Mouse (Mus musculus) T-helper 2 cell (primary cell): ENCODE measurements around the gene Phactr2.

Experiments used
- in situ Hi-C: fragments of 300-600 bp; cut with MboI, MseI; formaldehyde crosslinking; loops from one replicate; pipeline ENCODE4 v1.15.1; 2025; ENCODE audit warnings: high pct_unique_total_duplicates

The Phactr2 gene

DNA sequence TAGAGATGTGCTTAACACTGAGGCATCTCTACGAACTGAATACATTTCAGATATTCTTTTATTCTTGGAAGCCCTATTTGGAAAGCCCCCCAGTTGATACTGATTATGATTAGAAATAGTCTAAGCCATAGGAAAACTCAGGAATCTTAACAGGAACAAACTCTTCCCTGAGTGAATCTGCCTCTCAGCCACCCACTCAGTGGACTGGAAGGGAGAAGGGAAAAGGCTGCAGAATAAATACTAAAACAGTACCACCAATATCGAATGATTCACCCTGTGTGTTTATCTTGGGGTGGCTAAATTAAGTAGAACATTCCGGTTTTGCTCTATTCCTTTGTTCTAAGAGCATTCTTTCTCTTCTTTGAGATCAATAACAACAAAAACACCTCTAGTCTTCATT is 63.2 kb downstream of the Phactr2 start:
- in situ Hi-C loops, result no loop called here

DNA sequence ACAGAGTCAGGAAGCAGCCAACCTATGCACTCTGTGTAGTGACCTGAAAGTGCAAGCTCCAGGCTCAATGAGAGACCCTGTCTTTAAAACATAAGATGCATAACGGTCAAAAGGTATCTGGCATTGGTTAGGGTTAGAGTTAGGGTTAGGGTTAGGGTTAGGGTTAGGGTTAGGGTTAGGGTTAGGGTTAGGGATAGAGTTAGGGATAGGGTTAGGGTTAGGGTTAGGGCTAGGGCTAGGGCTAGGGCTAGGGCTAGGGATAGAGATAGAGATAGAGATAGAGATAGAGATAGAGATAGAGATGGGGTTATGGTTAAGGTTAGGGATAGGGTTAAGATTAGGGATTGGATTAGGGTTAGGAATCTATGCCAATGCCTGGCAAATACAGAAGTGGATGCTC is 72.2 kb downstream of the Phactr2 start:
- in situ Hi-C loops, result no loop called here

DNA sequence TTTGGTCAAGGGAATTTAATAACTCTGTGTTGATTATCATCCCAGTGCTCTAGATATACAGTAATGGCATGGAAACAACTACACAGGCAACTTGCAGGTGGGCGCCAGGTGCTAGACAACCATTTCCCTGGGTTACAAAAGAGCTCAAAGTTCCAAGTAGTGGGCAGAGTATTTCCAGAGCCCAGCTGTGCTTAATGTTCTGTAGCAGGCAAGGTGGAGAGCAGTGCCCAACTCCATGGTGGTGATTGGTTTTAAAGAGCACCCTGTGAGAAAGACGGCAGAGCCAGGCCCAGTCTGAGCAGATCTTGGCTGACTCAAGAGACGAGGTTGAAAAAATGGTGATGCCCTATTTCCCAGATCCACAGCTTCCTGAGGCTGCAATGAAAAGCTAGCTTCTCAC is 78.5 kb downstream of the Phactr2 start:
- in situ Hi-C loops, result no loop called here

DNA sequence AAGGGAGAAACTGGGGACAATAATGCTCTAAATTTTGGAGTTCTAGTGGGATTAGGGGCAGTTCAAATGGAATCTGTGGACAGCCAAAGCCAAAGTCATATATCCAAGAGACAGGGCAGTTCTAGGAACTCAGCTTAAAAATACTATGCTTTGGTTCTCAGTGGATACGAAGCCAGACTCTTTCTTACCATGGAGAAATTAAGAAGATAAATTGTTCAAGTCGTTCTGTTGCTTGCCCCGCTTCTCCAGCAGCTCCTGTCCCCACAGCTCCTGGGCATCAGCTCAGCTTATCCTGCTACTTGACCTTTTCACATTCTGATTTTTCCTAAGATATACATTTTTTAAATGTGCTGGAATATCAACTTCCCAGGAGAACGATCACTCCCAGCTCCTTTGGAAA is 80.2 kb downstream of the Phactr2 start:
- in situ Hi-C loops, result no loop called here

DNA sequence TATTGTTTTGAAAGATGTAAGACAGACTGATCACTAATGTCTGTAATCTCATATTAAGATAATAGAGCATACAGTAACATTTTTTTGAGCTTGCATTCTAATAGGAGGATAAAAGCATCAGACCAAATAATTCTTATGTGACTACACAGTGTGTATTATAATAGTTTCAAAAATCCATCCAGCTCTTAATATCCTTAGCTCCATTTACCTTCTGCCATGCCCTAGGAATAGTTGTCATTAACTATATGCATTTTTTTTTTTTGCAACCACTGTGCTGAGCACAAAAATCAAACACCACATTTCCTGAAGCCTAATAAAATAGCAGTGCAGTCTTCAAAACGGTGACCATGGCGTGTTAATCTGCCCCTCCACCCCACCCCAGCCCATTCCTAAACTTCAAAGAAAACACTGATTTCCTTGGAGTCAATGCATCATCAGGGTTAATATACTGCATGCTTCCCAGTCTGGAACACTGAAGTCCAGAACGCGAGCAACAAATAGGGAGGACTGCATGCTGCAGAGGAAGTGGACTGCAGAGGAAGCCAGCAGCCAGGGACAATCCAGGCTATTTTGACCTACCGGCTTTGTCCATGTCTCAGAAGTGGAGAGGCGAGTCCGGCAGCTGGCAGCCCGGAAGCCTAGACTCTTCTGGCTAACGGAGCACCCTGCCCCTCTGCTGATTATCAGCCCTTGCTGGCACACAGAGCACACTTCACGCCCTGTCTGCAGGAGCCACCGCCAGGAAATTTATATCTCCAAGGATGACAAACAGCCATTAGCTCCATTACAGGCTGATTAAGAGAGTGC is 85.9 kb downstream of the Phactr2 start:
- in situ Hi-C loops, result no loop called here

DNA sequence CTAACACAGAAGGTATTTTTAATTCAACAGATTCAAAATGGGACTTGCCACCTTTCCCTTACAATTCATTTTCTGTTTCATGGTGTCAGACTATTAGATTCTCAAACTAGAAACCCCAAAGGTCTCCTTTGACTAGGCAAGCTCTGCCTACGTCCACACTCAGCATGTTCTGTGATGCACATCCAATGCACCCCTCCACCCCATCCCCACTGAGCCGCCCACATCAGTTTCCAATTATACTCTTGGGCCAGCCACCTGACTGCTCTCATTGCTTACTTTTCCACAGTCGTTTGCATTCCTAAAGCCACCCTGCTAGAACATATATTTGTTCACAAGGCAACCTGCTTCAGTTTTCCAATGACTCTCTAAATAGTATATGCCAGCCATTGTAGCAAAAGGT is 89.3 kb downstream of the Phactr2 start:
- in situ Hi-C loops, result no loop called here

DNA sequence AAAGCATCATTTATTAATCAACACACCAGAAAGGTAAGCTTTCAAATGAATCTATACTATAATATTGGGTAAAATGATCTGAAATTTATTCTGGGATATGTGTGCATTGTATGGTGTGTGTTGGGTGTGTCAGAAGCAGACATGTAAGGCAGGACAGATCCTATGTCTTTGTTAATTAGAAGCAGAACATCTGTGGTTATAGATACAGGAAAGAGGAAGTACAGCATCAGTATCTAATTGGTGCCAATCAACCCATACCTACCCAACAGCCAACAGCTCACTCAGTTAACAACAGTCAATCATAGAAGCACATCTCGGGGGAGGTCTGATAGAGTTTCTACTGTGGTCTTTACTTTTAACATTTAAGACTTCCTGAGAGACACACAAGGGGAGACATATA is 96.3 kb downstream of the Phactr2 start:
- in situ Hi-C loops, result no loop called here

DNA sequence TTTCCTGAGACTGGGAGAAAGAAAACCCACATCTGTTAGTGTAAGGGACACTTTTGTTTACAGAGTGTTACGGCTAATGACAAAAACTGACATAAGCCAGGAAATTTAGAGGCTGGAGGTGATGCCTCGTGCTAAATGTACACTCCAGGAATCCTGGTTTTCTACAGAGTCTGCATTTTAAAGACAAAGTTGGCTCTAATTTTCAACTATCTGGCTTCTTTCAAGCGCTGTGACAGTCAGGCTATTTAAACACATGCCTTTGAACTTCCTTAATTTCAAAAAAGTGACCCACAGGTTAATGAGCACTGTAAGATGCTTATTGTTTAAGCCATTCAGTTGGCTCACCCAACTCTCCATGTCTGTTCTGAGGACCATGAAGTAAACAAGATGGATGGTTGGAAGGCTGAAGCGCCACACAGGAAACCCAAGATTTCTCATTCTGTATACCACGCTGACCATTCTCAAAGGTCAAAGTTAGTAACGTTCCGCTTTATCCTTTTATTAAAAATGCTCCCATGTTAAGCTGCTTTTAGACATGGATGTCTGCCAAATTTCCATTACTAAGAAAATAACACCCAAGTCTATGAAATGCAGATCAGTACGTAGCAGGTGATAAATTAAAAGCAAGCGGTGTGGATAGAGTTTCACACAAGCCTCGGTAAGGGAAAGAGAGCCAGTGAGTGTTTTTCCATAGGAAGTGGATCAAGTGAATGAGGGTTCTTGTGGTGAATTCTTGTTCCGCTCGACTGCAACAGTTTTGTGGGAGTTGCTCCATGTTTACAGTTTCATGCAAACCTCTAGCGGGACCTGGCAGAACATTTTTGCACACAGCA is 97.6 kb downstream of the Phactr2 start:
- in situ Hi-C loops, result no loop called here

DNA sequence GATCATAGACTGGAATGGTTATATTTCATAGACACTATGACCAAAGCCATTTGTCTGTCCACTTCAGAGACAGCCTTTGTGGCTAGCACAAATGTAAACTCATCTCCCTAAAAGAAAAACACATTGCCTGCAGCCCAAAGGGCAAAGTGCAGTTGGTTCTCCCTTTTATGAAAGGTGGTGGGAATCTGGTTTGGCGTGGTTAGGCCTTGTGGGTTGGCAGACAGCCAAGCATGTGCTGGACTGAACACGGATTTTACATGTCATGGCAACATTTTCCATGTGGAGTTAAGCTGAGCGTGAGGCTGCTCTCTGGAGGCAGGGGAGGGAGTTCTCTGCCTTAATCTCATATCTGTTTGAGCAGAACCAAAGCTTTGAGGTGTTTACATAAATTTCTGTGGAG is 98.4 kb downstream of the Phactr2 start:
- in situ Hi-C loops, result no loop called here

DNA sequence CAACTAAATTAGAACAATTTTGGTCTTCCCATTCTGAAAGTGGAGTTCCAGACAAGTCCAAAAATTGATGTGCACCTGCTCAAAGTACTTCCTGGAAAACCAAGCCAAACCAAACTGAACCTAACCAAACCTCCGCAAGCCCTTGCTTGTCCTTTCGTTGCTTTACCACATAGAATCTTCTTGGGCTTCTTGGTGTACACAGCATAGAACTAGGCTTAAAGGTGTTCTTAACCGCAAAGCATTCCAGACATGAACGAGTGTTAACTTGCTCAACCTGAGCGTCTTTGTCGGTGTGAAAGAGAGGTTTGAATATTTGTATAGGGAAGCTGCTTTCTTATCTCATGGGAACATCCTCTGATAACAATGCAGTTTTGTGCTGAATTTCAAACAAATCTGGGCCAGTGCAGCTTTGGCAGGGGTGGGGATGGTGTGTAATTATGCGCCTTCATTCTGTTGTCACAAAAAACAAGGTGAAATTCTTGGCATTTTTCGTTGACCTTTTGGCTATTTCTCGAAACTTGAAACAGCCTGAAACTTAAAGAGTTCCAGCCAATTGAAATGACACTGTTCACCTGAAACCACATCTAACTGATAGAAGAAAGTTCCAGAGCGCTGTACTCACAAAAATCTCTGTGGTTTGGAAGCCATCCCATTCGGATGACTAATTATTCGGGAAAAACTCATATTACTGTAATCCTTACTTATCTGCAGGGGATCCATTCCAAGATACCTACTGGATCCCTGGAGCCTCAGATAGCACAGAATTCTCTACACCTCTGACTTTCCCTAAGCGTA is 104.4 kb downstream of the Phactr2 start:
- in situ Hi-C loops, result no loop called here

DNA sequence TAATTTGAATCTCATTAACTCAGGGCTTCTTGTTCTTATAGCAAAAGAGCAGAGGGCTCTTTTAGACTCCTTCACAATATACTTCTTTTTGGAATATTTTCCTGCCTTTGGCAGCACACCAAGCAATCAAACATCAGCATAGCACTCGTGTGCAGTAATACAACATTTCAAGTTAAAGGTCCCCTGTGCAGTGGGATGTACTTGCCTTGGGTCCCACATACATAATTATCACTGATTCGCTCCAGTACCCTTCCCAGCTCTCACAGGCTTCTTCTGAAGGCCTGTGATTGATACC is 110.0 kb downstream of the Phactr2 start:
- in situ Hi-C loops, result no loop called here

DNA sequence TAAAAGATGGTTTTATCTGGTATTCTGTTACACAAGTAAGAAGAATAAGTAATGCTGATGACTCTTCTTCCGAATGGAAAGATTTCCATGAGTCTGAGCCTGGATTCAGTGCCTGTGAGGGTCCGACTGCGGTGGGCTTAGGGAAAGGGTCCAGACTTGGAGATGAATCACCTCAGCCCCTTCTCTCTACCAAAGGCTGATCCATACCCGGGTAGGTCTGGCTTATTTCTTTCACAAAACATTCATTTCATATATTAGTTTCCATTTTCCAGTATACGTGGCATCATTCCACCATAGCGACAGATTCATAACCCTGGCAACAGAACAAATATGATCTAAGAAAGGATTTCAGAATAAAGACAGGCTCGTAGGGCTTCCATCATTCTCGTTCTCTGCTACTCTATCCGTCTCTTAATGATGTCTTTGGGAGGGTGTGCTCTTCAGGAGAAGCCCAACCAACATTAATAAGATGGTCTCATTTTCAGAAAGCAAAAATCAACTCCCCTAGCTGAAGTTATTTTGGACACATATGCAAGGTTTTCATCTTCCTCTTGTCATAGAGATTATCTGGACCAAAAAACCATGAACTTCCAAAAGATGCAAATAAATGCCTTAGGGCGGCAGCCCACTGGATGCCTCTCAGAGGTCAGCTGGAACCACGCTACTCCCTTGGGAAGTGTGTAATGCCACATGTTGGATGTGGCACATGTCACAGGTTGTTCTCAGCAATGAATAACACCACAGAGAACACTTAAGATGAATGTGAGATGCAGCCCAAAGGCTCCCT is 110.5 kb downstream of the Phactr2 start:
- in situ Hi-C loops, result no loop called here

DNA sequence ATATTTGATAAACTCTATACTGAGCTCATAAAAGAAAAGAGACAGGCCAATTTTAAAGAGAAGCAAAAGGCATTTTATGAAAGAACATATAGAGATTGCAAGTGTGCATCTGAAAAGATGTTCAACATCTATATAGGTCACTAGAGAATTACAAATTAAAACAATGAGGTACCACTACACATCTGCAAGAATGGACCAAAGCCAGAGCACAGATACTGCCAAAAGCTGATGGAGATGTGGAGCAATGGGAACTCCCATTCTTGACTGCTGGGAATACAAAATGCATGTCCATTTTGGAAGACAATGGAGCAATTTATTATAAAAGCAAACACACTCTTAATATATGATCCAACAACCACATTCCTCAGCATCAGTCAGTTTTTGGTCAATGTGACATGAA is 113.3 kb downstream of the Phactr2 start:
- in situ Hi-C loops, result no loop called here

DNA sequence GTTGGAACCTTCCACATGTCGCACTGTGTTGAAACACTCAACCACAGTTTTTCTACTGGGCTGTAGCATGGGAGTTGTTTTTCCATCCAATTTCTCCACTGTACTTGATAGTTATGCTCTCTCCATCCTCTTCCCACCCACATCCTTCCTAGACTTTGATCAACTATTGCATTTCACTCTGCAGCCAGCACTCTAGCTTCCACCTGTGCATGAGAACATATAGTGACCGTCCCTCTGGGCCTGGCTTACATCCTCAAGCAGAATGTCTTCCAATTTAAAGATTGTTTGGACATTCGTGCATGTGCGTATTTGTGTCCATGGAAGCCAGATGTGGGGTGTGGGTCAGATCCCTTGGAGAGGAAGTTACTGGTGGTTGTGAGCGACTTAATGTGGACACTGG is 114.4 kb downstream of the Phactr2 start:
- in situ Hi-C loops, result no loop called here

DNA sequence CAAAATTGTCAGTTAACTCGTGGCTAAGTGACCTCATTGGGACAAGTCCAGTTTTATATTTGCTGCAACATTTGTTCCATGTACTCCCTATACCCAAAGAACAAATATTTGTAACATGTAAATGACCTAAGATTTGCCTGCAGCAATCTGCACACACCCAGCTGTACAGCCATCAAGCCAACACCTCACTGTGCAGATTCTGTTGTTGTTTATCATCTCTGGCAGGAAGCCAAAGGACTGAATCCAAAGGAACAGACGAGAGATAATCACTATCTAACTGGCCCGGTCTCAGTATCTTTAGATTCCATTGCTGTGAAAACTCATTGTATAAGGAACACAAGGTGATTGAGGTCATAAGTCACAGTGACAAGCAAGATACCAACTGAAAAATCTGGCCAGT is 115.5 kb downstream of the Phactr2 start:
- in situ Hi-C loops, result no loop called here

DNA sequence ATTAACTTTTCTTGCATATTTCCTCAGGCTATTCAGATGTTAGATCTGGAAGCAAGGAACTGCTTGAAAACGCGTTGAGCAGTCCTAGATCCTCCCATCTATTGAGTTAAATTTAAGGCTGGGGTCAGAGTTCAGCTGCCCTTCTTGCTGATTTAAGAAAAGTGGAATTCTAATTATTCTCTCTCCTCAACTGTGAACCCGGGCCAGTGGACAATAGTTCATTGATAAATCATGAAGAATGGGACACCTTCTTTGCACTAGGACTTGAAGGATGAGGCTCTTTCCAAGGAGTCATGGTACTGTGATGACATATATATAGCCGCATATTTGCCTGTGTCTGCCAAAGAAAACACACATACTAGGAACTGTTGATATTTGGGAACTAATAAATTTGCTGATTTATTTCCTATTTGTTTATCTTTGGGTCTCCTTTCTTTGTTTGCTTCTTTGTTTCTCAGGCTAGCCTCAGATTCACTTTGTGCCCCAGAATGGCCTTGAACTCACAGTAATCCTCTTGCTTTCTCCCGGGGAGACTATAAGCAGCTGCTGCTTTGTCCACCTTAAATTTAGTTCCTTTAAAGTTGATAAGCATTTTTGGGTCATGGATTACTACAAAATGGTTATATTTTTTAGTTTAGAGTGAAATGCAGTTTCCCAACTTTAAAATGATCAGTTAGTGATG is 127.5 kb downstream of the Phactr2 start:
- in situ Hi-C loops, result no loop called here

DNA sequence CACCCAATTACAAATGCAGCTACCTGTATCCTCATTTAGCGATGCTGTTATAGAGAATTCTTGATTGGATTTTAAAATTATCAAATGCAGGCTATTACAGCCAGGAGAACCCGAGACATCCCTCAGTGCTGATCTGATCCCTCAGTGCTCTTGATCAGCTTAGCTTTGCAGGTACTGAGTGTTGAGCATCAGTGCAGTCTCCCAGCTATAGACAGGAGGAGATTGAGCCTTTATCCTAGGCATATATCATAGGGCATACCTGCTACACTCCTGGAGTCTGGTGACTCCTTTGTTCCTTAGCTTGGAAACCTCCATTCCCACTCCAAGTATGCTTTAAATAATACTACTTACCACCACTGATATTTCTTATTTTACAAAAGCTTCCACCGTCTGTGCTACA is 133.6 kb downstream of the Phactr2 start:
- in situ Hi-C loops, result no loop called here

DNA sequence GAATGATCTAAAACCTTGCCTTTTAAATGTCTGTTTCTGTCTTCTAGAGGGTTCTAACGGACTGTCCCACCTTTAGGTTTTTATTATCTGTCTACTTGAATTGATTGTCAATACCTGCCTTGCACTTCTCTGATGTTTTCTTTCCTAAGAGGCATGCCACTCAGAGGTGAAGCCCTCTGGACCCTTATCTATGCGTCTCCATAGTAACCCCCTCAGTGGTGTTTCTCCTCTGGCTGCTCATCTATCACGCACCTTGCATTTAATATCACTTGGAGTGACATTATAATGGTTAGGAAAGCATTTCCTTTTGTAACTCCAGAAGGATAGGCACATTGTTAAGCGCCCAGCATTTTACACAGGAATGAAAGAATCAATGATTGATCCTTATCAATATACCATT is 137.2 kb downstream of the Phactr2 start:
- in situ Hi-C loops, result no loop called here

DNA sequence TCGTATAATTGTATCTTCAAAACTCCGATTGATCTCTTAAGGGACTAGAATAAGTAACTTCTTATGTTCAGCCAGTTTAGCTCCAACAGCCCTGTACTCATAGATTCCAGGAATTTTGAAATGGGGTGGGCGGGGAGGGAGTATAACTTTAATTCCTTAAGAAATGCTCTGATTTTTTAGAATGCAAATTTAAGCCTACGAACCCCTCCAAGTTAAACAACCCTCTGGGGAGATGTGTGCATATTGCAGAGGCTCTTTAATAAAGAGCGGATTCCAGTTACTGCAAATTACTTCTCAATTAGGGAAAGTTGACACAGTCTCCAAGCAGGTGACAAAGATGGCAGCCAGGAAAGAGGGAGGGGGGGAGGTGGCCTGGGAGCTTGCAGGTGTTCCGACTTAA is 138.4 kb downstream of the Phactr2 start:
- in situ Hi-C loops, result no loop called here

DNA sequence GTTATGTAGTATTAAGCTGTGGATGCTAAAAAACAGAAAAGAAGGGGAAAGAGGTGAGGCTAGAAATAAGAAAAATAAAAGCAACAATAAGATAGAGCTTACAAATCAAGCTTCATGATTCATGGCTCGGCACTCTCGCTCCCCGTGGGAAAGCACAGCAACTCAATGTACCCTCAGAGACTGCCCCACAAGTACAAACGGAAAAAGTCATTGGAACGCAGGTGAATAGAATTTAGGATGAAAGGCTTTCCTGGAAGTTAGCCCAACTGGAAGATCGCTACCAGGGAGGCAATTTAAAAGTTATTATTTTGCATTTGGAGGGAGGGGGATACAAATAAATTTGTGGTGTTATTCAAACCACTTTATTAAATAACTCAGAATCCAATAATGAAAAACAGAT is 138.9 kb downstream of the Phactr2 start:
- in situ Hi-C loops, result no loop called here

DNA sequence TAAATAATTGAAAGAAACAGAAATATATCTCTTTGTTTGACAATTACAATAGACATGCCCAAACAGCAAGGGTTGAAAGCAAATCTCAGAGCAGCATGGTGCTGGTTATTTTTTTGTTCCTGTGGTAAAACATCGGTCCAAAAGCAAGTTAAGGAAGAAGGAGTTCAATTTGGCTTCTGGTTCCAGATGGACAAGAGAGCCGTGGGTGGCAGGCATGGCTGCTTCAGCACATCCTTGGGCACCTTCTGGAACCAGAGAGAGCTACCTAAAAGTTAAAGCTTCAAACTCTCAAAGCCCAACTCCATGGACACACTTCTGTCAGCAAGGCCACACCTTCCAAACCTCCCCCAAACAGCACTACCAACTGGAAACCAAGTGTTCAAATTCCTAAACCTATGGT is 140.4 kb downstream of the Phactr2 start:
- in situ Hi-C loops, result no loop called here
